Mouse (Mus musculus) erythroid progenitor cell, adult 5-6 weeks (primary cell): ENCODE data around the gene Tgm7. TPM values are rescaled to one million over a fixed set of nuclear protein-coding genes. Genes with fewer than 3 reads are reported as not detected.
A peak's percentile ranks its signal among the peaks of the same experiment; 100 is the strongest.

ENCODE experiments used
- ATAC-seq: replicated peaks from 2 replicates; pipeline ENCODE4 v1.8.0; 2016; ENCODE audit warnings: moderate number of reproducible peaks, mild to moderate bottlenecking, moderate TSS enrichment, inconsistent platforms; ENCODE audit not compliant: poor library complexity, low FRiP score, severe bottlenecking
- total RNA-seq, 2 experiments: library from RNA; stranded (forward) in 1 of 2; stranded (reverse) in 1 of 2; fragments of 150-400 nt in 1 of 2; fragments of 186-747, 209-891 nt in 1 of 2; gene quantifications; 2 replicates each; pipeline versions ENCODE4 v1.2.3 to v1.2.4; 2015 to 2017; ENCODE audit warnings: low replicate concordance in 2 of 2

The Tgm7 gene
- total RNA-seq, 2 experiments from 2014 or later = not detected

DNA sequence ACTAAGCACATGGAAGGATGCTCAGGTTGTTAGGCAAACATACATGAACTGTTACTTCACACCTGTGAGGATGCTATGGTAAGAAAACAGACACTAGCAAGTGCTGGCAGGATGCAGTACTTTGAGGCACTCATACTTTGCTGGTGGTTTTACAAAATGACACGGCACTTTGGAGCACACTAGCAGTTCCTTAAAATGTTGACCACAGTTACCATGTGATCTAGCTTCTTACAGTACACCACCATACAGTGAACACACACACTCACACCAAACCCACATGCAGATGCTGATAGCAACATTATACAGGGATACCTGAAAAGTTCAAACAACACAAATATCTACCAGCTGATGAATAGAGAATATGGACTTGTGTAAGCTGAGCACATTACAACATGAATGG, 27.0 kb downstream of the Tgm7 start:
- no peak for ATAC-seq

DNA sequence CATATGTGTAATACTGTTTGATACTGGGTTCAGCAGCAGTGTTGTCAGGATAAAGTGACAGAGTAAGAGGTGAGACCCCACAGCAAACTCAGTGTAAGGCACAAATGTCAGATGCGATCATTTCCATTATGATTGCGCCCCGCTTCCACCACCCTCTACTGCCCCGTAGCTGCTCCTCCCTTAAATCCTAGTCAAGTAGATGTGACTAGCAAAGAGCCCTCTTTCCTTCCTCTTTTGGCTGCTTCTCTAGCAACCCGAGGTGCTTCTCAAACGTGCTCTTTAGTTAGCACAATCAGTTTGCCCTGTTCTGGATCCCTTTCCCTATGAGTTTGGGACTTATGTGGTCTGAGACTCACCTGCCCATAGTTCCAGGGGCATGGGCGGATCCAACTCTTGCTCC, 34.8 kb downstream of the Tgm7 start:
- ATAC-seq = no peak

DNA sequence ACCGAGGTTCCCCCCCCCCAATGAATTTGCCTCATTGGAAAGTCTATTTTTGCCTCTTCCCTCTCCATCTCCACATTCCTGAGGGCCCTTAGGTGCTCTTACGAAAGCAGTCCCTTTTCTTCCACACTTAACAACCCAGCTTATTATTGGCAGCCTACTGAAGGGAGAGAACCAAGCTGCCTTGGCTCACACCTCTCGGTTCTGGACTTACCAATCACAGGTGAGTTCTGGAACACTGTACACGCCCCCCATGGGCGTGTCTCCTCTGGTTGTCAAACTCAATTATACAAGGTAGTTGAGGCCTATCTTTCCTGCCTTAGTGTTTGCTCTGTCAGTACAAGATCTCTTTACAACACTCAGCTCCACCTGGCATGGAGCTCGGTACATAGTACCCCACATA, 37.7 kb downstream of the Tgm7 start:
- ATAC-seq = no peak

DNA sequence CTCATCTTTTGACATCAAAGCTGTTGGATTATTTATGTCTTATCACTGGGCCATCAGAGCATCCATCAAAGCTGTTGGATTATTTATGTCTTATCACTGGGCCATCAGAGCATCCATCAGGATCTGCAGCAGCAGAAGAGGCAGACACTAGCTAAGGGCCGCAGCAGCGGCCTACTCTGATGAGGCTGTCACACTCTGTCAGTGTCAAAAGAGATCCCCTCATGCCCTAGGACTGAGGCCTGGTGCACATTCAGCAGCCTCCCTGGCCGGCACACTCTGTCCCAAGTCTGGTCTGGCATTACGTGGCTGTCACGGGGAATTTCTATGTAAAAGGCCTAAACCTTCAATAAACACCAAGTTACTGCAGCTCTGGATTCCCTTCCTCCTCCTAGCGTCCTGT, 40.1 kb downstream of the Tgm7 start:
- ATAC-seq = no peak

DNA sequence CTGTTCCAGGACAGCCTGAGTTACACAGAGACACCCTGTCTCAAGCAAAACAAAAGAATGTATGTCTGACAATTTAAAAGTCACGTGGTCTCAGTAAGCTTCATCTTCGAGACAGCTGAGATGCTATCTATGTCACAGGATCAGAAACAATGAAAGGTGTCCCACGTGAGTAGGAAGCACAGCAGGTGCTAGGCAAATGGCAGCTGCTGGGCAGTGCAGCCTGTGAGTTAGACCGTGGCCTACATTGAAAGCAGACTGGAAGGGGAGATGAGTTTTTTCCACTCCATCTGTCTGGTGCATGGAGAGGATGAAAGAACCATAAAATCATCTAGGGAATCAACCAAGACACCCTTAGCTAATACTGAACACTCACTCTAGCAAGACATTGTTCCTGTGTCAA, 42.5 kb downstream of the Tgm7 start:
- no peak for ATAC-seq

DNA sequence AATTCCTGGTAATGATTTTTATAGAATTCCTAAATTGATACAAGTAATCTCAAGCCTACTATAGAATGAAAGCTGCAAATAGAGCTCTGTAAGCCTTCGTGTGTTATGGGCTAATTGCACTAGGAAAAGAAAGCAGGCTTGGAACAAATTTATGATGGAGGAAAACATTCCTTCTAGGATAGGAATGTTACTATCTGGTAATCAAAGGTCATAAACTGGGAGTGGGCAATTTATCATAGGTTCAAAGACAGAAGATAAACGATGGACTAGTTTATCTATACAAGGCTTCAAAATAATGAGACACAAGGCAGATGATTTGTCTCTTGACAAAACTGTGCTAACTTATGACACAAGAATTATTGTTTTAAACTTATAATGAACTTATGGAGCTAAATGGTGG, 48.3 kb downstream of the Tgm7 start:
- ATAC-seq = no peak

DNA sequence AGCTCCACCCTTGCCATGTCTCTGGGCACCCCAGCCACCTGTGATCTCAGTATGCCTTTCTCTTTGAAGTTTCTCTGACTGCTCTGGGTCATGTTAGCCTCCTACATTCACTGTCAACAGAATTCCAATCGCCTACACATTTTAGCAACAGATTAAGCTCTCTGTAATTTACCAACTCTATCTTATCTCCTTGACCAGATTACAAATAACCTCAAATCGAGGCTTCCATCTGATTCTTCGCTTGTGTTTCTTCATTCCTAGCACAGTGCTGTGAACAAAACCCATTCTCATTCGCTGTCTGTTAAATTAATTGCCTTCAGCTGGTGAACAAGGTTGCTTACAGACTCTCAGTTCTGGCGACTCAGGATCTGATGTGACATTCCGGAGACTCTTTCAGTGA, 51.6 kb downstream of the Tgm7 start:
- no peak for ATAC-seq

DNA sequence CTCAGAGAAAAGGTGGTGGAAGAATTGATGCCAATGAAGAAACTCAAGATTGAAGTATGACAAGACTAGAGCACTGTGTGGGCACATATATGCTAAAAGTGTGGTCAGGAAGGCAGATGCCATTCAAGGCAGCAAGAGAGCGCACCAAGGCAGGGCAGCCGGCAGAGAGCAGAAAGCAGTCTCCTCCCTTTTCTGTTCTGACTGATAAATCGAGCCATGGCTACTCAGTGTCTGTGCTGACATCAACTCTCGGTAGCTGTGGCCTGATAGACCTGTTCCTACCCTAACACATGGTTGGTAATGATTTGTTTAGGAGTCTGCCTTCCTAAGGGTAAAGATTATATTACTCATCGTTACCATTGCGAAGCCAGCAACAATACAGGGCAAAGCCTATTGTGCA, 53.7 kb downstream of the Tgm7 start:
- peak; percentile 89 for ATAC-seq

DNA sequence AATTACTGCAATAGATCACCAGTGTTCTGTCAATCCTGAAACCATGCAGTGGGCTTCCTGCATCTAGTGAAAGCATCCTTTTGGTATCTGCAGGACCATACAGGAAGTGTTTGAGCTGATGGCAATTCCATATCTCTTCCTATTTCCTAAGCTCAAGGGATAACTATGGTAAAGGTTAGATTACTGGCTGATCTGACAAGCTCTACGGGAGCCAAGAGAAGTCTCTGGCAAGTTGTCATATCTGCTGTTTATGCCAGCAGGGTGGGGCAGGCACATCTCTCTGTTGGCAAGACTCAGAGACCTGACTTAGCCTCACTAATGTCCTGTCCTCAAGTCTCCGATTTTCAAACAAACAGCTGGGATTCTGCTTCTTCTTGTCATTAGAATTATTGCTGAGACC, 55.5 kb downstream of the Tgm7 start:
- peak; percentile 81 for ATAC-seq

DNA sequence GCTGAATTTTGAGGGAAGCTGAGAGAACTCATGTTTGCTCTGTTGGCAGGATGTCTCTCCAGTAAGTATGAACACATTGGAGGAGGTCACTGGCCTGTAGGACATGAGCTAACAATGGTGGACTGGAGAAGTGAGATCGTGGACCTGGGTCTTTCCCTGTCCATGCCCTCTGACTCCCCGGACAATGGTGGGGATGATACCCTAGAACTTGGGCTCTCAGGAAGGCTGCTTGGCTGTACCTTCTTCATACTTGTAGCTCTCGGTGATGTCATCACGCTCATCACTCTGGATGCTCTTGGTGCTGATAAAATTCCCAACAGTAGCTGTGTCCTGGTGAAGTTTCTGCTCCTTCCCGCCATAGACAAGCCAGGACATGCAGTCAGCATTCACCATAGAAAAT, 57.4 kb downstream of the Tgm7 start:
- no peak for ATAC-seq

DNA sequence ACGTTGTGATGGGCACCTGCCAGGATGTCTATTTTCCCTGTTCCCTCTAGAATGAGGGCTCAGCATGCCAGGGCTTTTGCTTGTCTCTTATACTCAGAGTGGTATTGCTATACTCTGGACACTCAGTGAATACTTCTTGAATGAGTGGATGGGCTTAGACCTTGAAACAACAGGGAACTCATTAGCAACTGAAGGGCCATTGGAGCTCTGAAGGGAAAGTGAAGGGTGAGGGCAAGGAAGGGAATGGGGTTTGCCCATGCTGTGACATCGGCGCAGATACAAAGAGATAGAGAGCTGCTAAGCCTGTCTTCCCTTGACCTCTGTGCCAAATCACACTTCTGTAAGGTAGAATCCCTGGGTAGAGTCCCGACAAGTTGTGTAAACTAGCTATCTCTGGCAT, 63.9 kb downstream of the Tgm7 start:
- no peak for ATAC-seq

Other genes with a start within 250 kb of the Tgm7 start
- 14.4 and 32.3 TPM in 2 replicates for gene Ubr1, start 139.1 kb downstream of the Tgm7 start, total RNA-seq (2015; ENCODE audit: low replicate concordance)
- 25.4 and 53.9 TPM in 2 replicates for gene Ubr1, start 139.1 kb downstream of the Tgm7 start, total RNA-seq (2017; ENCODE audit: low replicate concordance)
- gene Tmem62, start 132.8 kb downstream of the Tgm7 start, total RNA-seq (2015; ENCODE audit: low replicate concordance) = 3.2 and 5.0 TPM in 2 replicates
- gene Tmem62, start 132.8 kb downstream of the Tgm7 start, total RNA-seq (2017; ENCODE audit: low replicate concordance) = 3.7 and 8.4 TPM in 2 replicates
- gene Ccndbp1, start 101.4 kb downstream of the Tgm7 start, total RNA-seq (2015; ENCODE audit: low replicate concordance) = 117 and 123 TPM in 2 replicates
- 86.5 and 101 TPM in 2 replicates for gene Ccndbp1, start 101.4 kb downstream of the Tgm7 start, total RNA-seq (2017; ENCODE audit: low replicate concordance)
- gene Epb42, start 72.7 kb downstream of the Tgm7 start, total RNA-seq (2015; ENCODE audit: low replicate concordance) = 853 and 981 TPM in 2 replicates
- 806 and 856 TPM in 2 replicates for gene Epb42, start 72.7 kb downstream of the Tgm7 start, total RNA-seq (2017; ENCODE audit: low replicate concordance)
- not detected in 2 replicates for gene Tgm5, start 24.0 kb downstream of the Tgm7 start, total RNA-seq (2015; ENCODE audit: low replicate concordance)
- gene Tgm5, start 24.0 kb downstream of the Tgm7 start, total RNA-seq (2017; ENCODE audit: low replicate concordance) = not detected in 2 replicates
- 8.0 and 22.7 TPM in 2 replicates for gene Adal, start 30.6 kb upstream of the Tgm7 start, total RNA-seq (2015; ENCODE audit: low replicate concordance)
- gene Adal, start 30.6 kb upstream of the Tgm7 start, total RNA-seq (2017; ENCODE audit: low replicate concordance) = 9.4 and 10.9 TPM in 2 replicates
- gene Lcmt2, start 30.9 kb upstream of the Tgm7 start, total RNA-seq (2015; ENCODE audit: low replicate concordance) = 1.4 and 5.0 TPM in 2 replicates
- 3.0 and 3.1 TPM in 2 replicates for gene Lcmt2, start 30.9 kb upstream of the Tgm7 start, total RNA-seq (2017; ENCODE audit: low replicate concordance)
- 65.0 and 76.4 TPM in 2 replicates for gene Tubgcp4, start 60.9 kb upstream of the Tgm7 start, total RNA-seq (2015; ENCODE audit: low replicate concordance)
- 47.6 and 50.1 TPM in 2 replicates for gene Tubgcp4, start 60.9 kb upstream of the Tgm7 start, total RNA-seq (2017; ENCODE audit: low replicate concordance)
- 14.3 and 17.3 TPM in 2 replicates for gene Zscan29, start 61.3 kb upstream of the Tgm7 start, total RNA-seq (2015; ENCODE audit: low replicate concordance)
- 12.0 and 18.1 TPM in 2 replicates for gene Zscan29, start 61.3 kb upstream of the Tgm7 start, total RNA-seq (2017; ENCODE audit: low replicate concordance)
- gene Trp53bp1, start 161.6 kb upstream of the Tgm7 start, total RNA-seq (2015; ENCODE audit: low replicate concordance) = 42.8 and 53.0 TPM in 2 replicates
- gene Trp53bp1, start 161.6 kb upstream of the Tgm7 start, total RNA-seq (2017; ENCODE audit: low replicate concordance) = 78.3 and 98.6 TPM in 2 replicates
- gene Map1a, start 179.8 kb upstream of the Tgm7 start, total RNA-seq (2015; ENCODE audit: low replicate concordance) = 0.36 TPM in 1 of 2 replicates, not detected in the other
- 0.64 and 0.83 TPM in 2 replicates for gene Map1a, start 179.8 kb upstream of the Tgm7 start, total RNA-seq (2017; ENCODE audit: low replicate concordance)
- 12.6 and 19.3 TPM in 2 replicates for gene Ppip5k1, start 245.6 kb upstream of the Tgm7 start, total RNA-seq (2015; ENCODE audit: low replicate concordance)
- 18.6 and 24.6 TPM in 2 replicates for gene Ppip5k1, start 245.6 kb upstream of the Tgm7 start, total RNA-seq (2017; ENCODE audit: low replicate concordance)
- gene Ckmt1, start 247.9 kb upstream of the Tgm7 start, total RNA-seq (2015; ENCODE audit: low replicate concordance) = not detected in 2 replicates
- not detected in 2 replicates for gene Ckmt1, start 247.9 kb upstream of the Tgm7 start, total RNA-seq (2017; ENCODE audit: low replicate concordance)